Mouse (Mus musculus) megakaryocyte-erythroid progenitor cell, adult 5 weeks (primary cell): ENCODE results near the gene Wfdc13. TPM values are rescaled to one million over a fixed set of nuclear protein-coding genes. Genes with fewer than 3 reads are reported as not detected.

Source experiments
- polyA plus RNA-seq: library from polyadenylated mRNA; stranded (reverse); fragments of >175 nt; gene quantifications from 2 replicates; pipeline ENCODE4 v1.2.3, GENCODE M21; 2012

The Wfdc13 gene
- polyA plus RNA-seq, result not detected in 2 replicates

DNA sequence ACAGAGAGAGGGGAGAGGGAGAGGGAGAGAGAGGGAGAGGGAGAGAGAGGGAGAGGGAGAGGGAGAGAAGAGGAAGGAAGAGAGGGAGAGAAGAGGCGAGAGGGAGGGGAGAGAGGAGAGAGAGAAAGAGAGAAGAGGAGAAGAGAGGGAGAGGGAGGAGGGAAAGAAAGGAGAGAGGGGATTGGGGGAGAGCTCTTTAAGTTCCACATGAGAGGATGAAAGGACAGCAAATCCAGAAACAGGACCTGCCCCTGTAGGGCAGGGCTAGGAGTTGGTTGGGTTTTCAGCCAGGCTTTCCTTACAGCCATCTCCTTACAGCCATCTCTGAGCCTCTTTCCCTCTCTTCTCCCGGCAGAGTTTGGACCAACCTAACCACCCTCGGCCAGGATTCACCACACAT is at the start of gene Wfdc13:
Wfdc13 (plus strand) TSS at position 301 of the 400 bp plus-strand sequence.

DNA sequence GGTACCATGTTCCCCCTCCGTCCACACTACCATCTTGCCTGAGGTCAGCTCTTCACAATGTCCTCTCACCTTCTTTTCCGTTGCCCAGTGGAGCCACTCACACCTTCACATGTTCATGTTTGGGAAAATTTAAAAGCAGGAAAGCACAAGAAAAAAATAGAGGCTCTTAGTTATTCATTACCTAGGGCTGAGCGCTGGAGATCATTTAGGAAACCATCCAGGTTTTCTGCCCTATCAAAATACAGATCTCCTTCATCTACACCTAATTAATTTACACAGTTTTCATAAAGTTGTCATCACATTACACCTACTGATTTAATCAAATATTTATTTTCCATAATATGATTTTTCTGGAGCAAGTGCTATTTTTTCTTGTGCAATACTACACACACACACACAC is 46.2 kb upstream of the Wfdc13 start, which contains the start of gene Wfdc16:
Wfdc16 (minus strand) TSS at position 101 of the 400 bp plus-strand sequence.

DNA sequence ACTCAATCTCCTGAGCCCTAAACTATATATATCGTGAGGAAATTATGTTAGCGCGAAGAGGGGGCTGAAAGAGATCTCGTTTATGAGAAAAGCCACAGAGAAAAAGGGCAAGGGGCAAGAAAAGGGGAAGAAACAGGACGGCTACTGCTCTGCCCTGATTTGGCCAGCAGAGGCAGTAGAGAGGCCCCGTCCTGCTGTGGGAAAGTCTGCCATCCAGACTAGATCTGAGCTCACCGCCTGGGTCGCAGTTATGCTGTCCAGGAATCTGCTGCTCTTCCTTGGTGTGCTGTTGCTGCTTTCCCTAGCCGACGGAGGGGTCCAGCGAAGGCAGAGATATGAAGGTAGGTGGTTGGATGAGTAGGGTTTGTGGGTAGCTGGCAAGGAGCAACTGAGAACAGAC is 29.0 kb upstream of the Wfdc13 start, which contains the start of gene Wfdc10:
Wfdc10 (plus strand) TSS at position 189 of the 400 bp plus-strand sequence.

DNA sequence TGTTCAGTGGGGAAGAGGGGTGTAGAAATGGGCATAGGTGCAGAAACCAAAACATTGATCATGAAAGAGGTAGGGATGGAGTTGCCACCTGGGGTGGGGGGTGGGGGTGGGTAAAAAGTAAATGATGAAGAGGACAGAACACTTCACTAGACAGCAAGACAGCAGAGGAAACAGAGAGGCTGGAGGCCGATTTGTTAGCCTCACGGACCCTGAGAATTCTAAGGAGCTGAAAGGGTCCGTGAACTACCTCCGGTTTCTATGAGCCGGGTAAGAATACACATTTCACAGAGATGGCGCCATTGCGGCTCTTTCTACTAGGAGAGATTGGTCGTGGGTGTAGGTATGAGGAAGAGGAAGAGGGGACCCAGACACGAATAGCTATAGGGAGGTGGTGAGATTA is 28.4 kb upstream of the Wfdc13 start, which contains the start of gene Wfdc9:
Wfdc9 (minus strand) TSS at position 101 of the 400 bp plus-strand sequence.

DNA sequence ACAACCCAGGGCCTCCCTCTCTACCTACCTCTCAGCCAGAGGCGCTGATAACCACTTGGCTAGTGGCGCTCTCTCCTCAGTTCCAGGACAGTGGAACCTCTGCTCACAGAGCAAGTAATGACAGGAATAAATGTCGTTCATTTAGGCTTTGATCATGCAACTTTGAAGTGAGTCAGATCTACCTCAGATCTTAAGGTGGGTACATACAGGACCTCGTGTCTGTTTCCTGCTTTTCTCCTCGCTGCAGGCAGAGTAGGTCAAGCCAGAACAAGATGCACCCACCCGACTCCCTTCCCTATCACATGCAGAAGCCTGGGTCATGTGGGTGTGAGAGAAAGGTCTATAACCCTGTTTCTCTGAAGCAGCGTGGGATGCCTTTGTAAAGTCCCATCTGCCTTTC is 10.9 kb upstream of the Wfdc13 start, which contains the start of gene Wfdc11:
Wfdc11 (minus strand) TSS at position 101 of the 400 bp plus-strand sequence.

DNA sequence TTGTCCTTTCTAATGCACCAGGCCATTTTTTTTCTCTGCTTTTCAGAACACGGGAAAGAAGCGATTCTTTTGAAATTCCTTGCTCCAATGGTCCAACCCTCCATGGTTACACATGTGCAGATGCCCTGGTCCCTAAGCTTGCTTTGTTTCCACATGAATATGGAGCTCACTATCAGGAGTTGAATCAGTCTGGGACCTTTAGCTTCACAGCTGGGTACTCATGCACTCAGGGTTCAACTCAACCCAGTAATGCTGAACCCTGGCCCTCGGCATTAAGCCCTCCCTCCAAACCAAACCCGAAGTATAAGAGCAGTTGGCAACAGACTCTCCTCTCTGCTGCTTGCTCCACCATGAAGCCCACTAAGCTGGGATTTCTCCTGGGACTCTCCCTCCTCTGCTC is 13.3 kb downstream of the Wfdc13 start, which contains the start of gene Spint4:
Spint4 (plus strand) TSS at position 301 of the 400 bp plus-strand sequence.

DNA sequence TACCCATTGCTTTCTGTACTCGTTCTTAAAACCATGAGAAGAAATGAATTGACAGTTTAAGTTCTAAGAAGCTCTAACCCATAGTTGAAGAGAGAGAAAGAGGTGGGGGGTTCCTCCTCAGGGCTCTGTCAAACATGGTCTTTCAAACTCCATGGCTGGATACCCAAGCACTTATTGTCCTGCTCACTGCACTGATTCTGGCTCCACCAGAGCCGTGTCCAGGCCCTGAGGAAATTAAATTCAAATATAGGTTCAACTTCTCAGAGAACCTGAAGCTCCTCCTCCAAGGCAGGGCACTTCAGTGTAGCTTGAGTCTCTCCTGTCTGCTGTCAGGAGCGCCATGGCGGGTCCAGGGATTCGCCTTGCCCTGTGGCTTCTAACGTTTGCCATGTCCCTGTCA is 30.1 kb downstream of the Wfdc13 start, which contains the start of gene Spint5:
Spint5 (plus strand) TSS at position 301 of the 400 bp plus-strand sequence.

Other genes starting within 250 kb of the Wfdc13 start
- 2.3 and 2.6 TPM in 2 replicates for gene Sdc4, start 241.2 kb upstream of the Wfdc13 start, polyA plus RNA-seq
- 121 and 142 TPM in 2 replicates for gene Sys1, start 228.1 kb upstream of the Wfdc13 start, polyA plus RNA-seq
- 1.2 and 2.3 TPM in 2 replicates for gene Gm20458, start 224.1 kb upstream of the Wfdc13 start, polyA plus RNA-seq
- not detected in 2 replicates for gene Trp53tg5, start 211.4 kb upstream of the Wfdc13 start, polyA plus RNA-seq
- 0.61 and 1.8 TPM in 2 replicates for gene Dbndd2, start 199.0 kb upstream of the Wfdc13 start, polyA plus RNA-seq
- gene Pigt, start 187.6 kb upstream of the Wfdc13 start, polyA plus RNA-seq, result 231 and 267 TPM in 2 replicates
- gene Wfdc2, start 122.7 kb upstream of the Wfdc13 start, polyA plus RNA-seq, result 0.11 TPM in 1 of 2 replicates, not detected in the other
- not detected in 2 replicates for gene Spint3, start 111.6 kb upstream of the Wfdc13 start, polyA plus RNA-seq
- gene Wfdc6a, start 99.7 kb upstream of the Wfdc13 start, polyA plus RNA-seq, result not detected in 2 replicates
- gene Eppin, start 91.5 kb upstream of the Wfdc13 start, polyA plus RNA-seq, result not detected in 2 replicates
- not detected in 2 replicates for gene Wfdc6b, start 71.6 kb upstream of the Wfdc13 start, polyA plus RNA-seq
- gene Wfdc8, start 71.5 kb upstream of the Wfdc13 start, polyA plus RNA-seq, result not detected in 2 replicates
- gene Wfdc16, start 46.3 kb upstream of the Wfdc13 start, polyA plus RNA-seq, result 0.17 TPM in 1 of 2 replicates, not detected in the other
- not detected in 2 replicates for gene Wfdc10, start 29.1 kb upstream of the Wfdc13 start, polyA plus RNA-seq
- gene Wfdc9, start 28.5 kb upstream of the Wfdc13 start, polyA plus RNA-seq, result not detected in 2 replicates
- not detected in 2 replicates for gene Wfdc11, start 11.0 kb upstream of the Wfdc13 start, polyA plus RNA-seq
- gene Spint4, start 13.4 kb downstream of the Wfdc13 start, polyA plus RNA-seq, result not detected in 2 replicates
- not detected in 2 replicates for gene Spint5, start 30.2 kb downstream of the Wfdc13 start, polyA plus RNA-seq
- gene Wfdc3, start 60.8 kb downstream of the Wfdc13 start, polyA plus RNA-seq, result not detected in 2 replicates
- gene Dnttip1, start 60.9 kb downstream of the Wfdc13 start, polyA plus RNA-seq, result 90.1 and 113 TPM in 2 replicates
- 64.0 and 94.6 TPM in 2 replicates for gene Ube2c, start 84.8 kb downstream of the Wfdc13 start, polyA plus RNA-seq
- gene Tnnc2, start 94.9 kb downstream of the Wfdc13 start, polyA plus RNA-seq, result not detected in 2 replicates
- 5.4 and 5.6 TPM in 2 replicates for gene Snx21, start 100.7 kb downstream of the Wfdc13 start, polyA plus RNA-seq
- 62.8 and 69.5 TPM in 2 replicates for gene Acot8, start 119.8 kb downstream of the Wfdc13 start, polyA plus RNA-seq
- gene Zswim3, start 120.0 kb downstream of the Wfdc13 start, polyA plus RNA-seq, result 0.36 and 0.44 TPM in 2 replicates
- 20.6 and 27.7 TPM in 2 replicates for gene Zswim1, start 137.6 kb downstream of the Wfdc13 start, polyA plus RNA-seq
- 0.21 and 0.23 TPM in 2 replicates for gene Spata25, start 143.4 kb downstream of the Wfdc13 start, polyA plus RNA-seq
- 364 and 538 TPM in 2 replicates for gene Ctsa, start 147.8 kb downstream of the Wfdc13 start, polyA plus RNA-seq
- 3.5 and 4.1 TPM in 2 replicates for gene Neurl2, start 148.3 kb downstream of the Wfdc13 start, polyA plus RNA-seq
- gene Pltp, start 172.6 kb downstream of the Wfdc13 start, polyA plus RNA-seq, result 0.16 and 0.51 TPM in 2 replicates
- 144 and 161 TPM in 2 replicates for gene Pcif1, start 194.2 kb downstream of the Wfdc13 start, polyA plus RNA-seq
- 51.0 and 59.7 TPM in 2 replicates for gene Zfp335, start 226.7 kb downstream of the Wfdc13 start, polyA plus RNA-seq